In the genomic region with DNA sequence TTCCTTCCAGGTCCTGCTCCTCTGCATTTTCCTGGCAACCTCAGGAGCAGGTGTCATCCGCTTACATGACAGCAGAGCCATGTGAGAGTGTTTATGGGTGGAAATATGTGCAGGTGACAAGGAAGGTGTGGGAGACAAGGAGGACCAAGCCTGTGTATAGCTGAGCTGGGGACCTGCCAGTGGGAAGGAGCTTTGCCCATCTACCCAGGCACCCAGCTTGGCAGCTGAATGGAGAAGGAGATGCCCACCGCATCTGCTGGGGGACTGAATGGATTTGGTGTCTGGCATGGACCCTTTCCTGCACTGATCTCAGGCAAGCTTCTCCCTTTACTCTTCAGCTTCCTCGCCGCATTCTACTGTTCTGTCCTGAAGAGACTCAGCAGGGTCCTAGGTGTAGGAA, we compare ENCODE assay signal across 20 mouse cellular contexts. TPM values are rescaled to one million over a fixed set of nuclear protein-coding genes. Genes with fewer than 3 reads are reported as not detected.
DNase-seq lines count a peak whose midpoint lies in the region; ATAC-seq and TF ChIP-seq lines count a peak whose summit lies in the region.
"Had no signal": no experiment of that assay in that cellular context is flagged by ENCODE, and none has a peak within 500 bp of the region (broad histone marks: within the 10 kb centered on the region; RNA-seq: fewer than 3 reads in every experiment).

No protein-coding gene starts in this region.

- no peak for TF ChIP-seq EP300 in heart, adult 2 months (IDR thresholded peaks at IDR 0.05; ENCODE audit: insufficient read depth, low read depth, low read length)
- no peak for TF ChIP-seq EP300 in heart, postnatal 0 days (IDR thresholded peaks at IDR 0.05; ENCODE audit: low read depth)

- no peak overlapping the region for H3K9ac ChIP-seq in heart, adult 2 months (ENCODE audit: low read depth, low read length)
- peak overlapping the region; percentile 66 for H3K9ac ChIP-seq in heart, embryonic 13.5 days
- H3K9ac ChIP-seq in heart, postnatal 0 days (replicated peaks; ENCODE audit: low read depth, low read length) = no peak overlapping the region
- H3K9ac ChIP-seq: embryonic facial prominence, embryonic 12.5 days; forebrain, embryonic 15.5 days; hindbrain, embryonic 15.5 days; kidney, embryonic 15.5 days had no signal

- TF ChIP-seq POLR2A in heart, adult 2 months (IDR thresholded peaks at IDR 0.05; ENCODE audit: insufficient read depth, low read depth, low read length) = no peak

- H3K27me3 ChIP-seq in heart, adult 2 months (ENCODE audit: control insufficient read depth, insufficient read depth, low read length) = no peaks in the 10 kb centered on the region
- H3K27me3 ChIP-seq in heart, embryonic 13.5 days (replicated peaks) = no peaks in the 10 kb centered on the region
- H3K27me3 ChIP-seq in heart, postnatal 0 days (ENCODE audit: control insufficient read depth, insufficient read depth, low read length) = no peaks in the 10 kb centered on the region
- H3K27me3 ChIP-seq: Patski had no signal

- no peaks in the 10 kb centered on the region for H3K9me3 ChIP-seq in heart, embryonic 13.5 days
- H3K9me3 ChIP-seq in heart, postnatal 0 days (replicated peaks; ENCODE audit: control insufficient read depth, low read length) = no peaks in the 10 kb centered on the region
- H3K9me3 ChIP-seq: embryonic facial prominence, embryonic 12.5 days; forebrain, embryonic 15.5 days; hindbrain, embryonic 15.5 days; kidney, embryonic 15.5 days had no signal

- H3K4me1 ChIP-seq in heart, adult 2 months (ENCODE audit: control insufficient read depth, insufficient read depth, low read length) = peaks cover 3% of the 10 kb centered on the region
- peaks cover 67% of the 10 kb centered on the region for H3K4me1 ChIP-seq in heart, embryonic 13.5 days
- peaks cover 41% of the 10 kb centered on the region for H3K4me1 ChIP-seq in heart, postnatal 0 days (ENCODE audit: control insufficient read depth, insufficient read depth)

- WGBS in heart, adult 2 months = 58% methylated on average over 4 of the region's 4 CpGs
- 56% methylated on average over 4 of the region's 4 CpGs for WGBS in heart, embryonic 13.5 days
- WGBS in heart, postnatal 0 days = 65% methylated on average over 4 of the region's 4 CpGs

- peak overlapping the region; percentile 33; the same call in 1 of the 2 replicates for H3K27ac ChIP-seq in heart, adult 2 months
- peak overlapping the region; percentile 87 for H3K27ac ChIP-seq in heart, embryonic 13.5 days (replicated peaks)
- H3K27ac ChIP-seq in heart, postnatal 0 days (ENCODE audit: low read depth) = peak overlapping the region; percentile 67
- H3K27ac ChIP-seq: embryonic facial prominence, embryonic 12.5 days; forebrain, embryonic 15.5 days; hindbrain, embryonic 15.5 days; kidney, embryonic 15.5 days had no signal

- H3K4me3 ChIP-seq in heart, adult 2 months = no peak overlapping the region
- H3K4me3 ChIP-seq in heart, embryonic 13.5 days = no peak overlapping the region
- H3K4me3 ChIP-seq in heart, postnatal 0 days (ENCODE audit: low read depth, low read length) = no peak overlapping the region
- H3K4me3 ChIP-seq: embryonic facial prominence, embryonic 12.5 days; forebrain, embryonic 15.5 days; hindbrain, embryonic 15.5 days; kidney, embryonic 15.5 days had no signal

- H3K4me2 ChIP-seq in heart, embryonic 13.5 days = peak overlapping the region; percentile 22
- 0 out of 2 replicates have a peak overlapping the region, but pooled peaks have one; percentile 10 for H3K4me2 ChIP-seq in heart, postnatal 0 days (ENCODE audit: low read depth, low read length)
- H3K4me2 ChIP-seq: embryonic facial prominence, embryonic 12.5 days; forebrain, embryonic 15.5 days; hindbrain, embryonic 15.5 days; kidney, embryonic 15.5 days had no signal

- no peaks in the 10 kb centered on the region for H3K79me2 ChIP-seq in heart, adult 2 months (replicated peaks; ENCODE audit: control insufficient read depth, insufficient read depth, low read length)

- no peak for DNase-seq in heart, adult 2 months
- DNase-seq in heart, postnatal 4 days = no peak
- DNase-seq in heart, adult 11 months = no peak
- no peak for DNase-seq in heart, postnatal 0 days (ENCODE audit: low spot score)
- DNase-seq in heart, postnatal 14 days = no peak
- DNase-seq: adrenal gland, postnatal 14 days; cerebellum, adult 11-12 months; cerebellum, adult 9-10 months; gastrocnemius, postnatal 36 days; kidney, adult 2 months had no signal

- ATAC-seq in heart, embryonic 13.5 days (ENCODE audit: extremely low read depth, insufficient number of reproducible peaks, low FRiP score, low TSS enrichment) = no peak
- no peak for ATAC-seq in heart, postnatal 0 days (ENCODE audit: insufficient read depth, low read depth)
- ATAC-seq: activated CD4-positive, CD25-positive, alpha-beta regulatory T cell, adult 4 months; forebrain, embryonic 15.5 days; intestine, embryonic 16.5 days; Patski had no signal

- TF ChIP-seq CTCF in heart, adult 2 months (IDR thresholded peaks at IDR 0.05) = no peak
- no peak for TF ChIP-seq CTCF in heart, postnatal 0 days (IDR thresholded peaks at IDR 0.05; ENCODE audit: low read depth)

- intact Hi-C loops in heart, adult 2 months (cut with DNase I) = loop anchor here (2.0 kb wide), 1 partner anchor 171 kb away; no protein-coding TSS in a partner anchor
- intact Hi-C loops in heart, postnatal 14 days (cut with DNase I) = loop anchor here (10.0 kb wide), 1 partner anchor 529 kb away; no protein-coding TSS in a partner anchor

- H3K36me3 ChIP-seq in heart, adult 2 months (ENCODE audit: control insufficient read depth, insufficient read depth, low read length) = no peaks in the 10 kb centered on the region
- H3K36me3 ChIP-seq in heart, embryonic 13.5 days = no peaks in the 10 kb centered on the region
- no peaks in the 10 kb centered on the region for H3K36me3 ChIP-seq in heart, postnatal 0 days (replicated peaks; ENCODE audit: control insufficient read depth, insufficient read depth, low read length)
- H3K36me3 ChIP-seq: embryonic facial prominence, embryonic 12.5 days; forebrain, embryonic 15.5 days; hindbrain, embryonic 15.5 days; kidney, embryonic 15.5 days had no signal

RNA-seq across cellular contexts. Expression of a gene that starts 13.0 kb away (rescaled TPM):
- total RNA-seq in heart, adult 2 months (2021) = 10 to 100 TPM; 34.4 to 49.9 TPM
- polyA plus RNA-seq in heart, adult 2 months (2012; rRNA removed) = 20.4 and 24.2 TPM in 2 replicates
- 100 to 1,000 TPM; 106 to 112 TPM for total RNA-seq in heart, postnatal 4 days (2021)
- polyA plus RNA-seq in heart, embryonic 13.5 days (2015; fragmentation: Nextera tagmentation; extraction: Ambion mirVana) = 25.3 and 26.1 TPM in 2 replicates
- total RNA-seq in heart, postnatal 0 days (2014; rRNA removed; ENCODE audit: low replicate concordance) = 54.8 and 77.9 TPM in 2 replicates
- 20.4 and 22.8 TPM in 2 replicates for polyA plus RNA-seq in heart, postnatal 0 days (2015; fragmentation: Nextera tagmentation; extraction: Ambion mirVana)
- total RNA-seq in heart, postnatal 14 days (2021) = 10 to 100 TPM; 60.0 to 64.1 TPM

RNA-seq across cellular contexts. Expression of a gene that starts 14.1 kb away (rescaled TPM):
- total RNA-seq in heart, adult 2 months (2021) = 1 to 10 TPM; 1.3 to 1.6 TPM
- 0.23 and 0.31 TPM in 2 replicates for polyA plus RNA-seq in heart, adult 2 months (2012; rRNA removed)
- total RNA-seq in heart, postnatal 4 days (2021) = 10 to 100 TPM; 17.6 to 18.5 TPM
- polyA plus RNA-seq in heart, embryonic 13.5 days (2015; fragmentation: Nextera tagmentation; extraction: Ambion mirVana) = 18.6 and 19.9 TPM in 2 replicates
- 5.8 and 5.9 TPM in 2 replicates for total RNA-seq in heart, postnatal 0 days (2014; rRNA removed; ENCODE audit: low replicate concordance)
- 3.0 and 3.5 TPM in 2 replicates for polyA plus RNA-seq in heart, postnatal 0 days (2015; fragmentation: Nextera tagmentation; extraction: Ambion mirVana)
- total RNA-seq in heart, postnatal 14 days (2021) = 1 to 10 TPM; 1.8 to 3.3 TPM

RNA-seq across cellular contexts. Expression of a gene that starts 47.6 kb away (rescaled TPM):
- total RNA-seq in heart, adult 2 months (2021) = 1,000 to 10,000 TPM; 1,931 to 2,301 TPM
- 773 and 781 TPM in 2 replicates for polyA plus RNA-seq in heart, adult 2 months (2012; rRNA removed)
- total RNA-seq in heart, postnatal 4 days (2021) = 1,000 to 10,000 TPM; 1,381 to 1,460 TPM
- 1,256 and 1,437 TPM in 2 replicates for polyA plus RNA-seq in heart, embryonic 13.5 days (2015; fragmentation: Nextera tagmentation; extraction: Ambion mirVana)
- total RNA-seq in heart, postnatal 0 days (2014; rRNA removed; ENCODE audit: low replicate concordance) = 1,353 and 1,464 TPM in 2 replicates
- polyA plus RNA-seq in heart, postnatal 0 days (2015; fragmentation: Nextera tagmentation; extraction: Ambion mirVana) = 1,907 and 1,928 TPM in 2 replicates
- 1,000 to 10,000 TPM; 1,478 to 1,683 TPM for total RNA-seq in heart, postnatal 14 days (2021)
- polyA plus RNA-seq: activated CD4-positive, CD25-positive, alpha-beta regulatory T cell, adult 4 months; cortical plate, adult 2 months; forebrain, embryonic 11.5 days; Patski had no signal

Comparison
In these comparisons a context has a peak if more than half of its experiments do, and no peak if none do; other contexts are left out.
1. H3K27ac ChIP-seq: peak in every context shown above with its lines; median percentile 87 in heart, embryonic 13.5 days; 67 in heart, postnatal 0 days; 33 in heart, adult 2 months.